Mouse (Mus musculus) E14TG2a.4 (cell line): ENCODE data around the gene Cacna1d.

ENCODE experiments used
- CTCF ChIP-seq: conservative IDR thresholded peaks from 2 replicates; pipeline ENCODE4 v1.5.1; 2014; ENCODE audit warnings: low read length
- NANOG ChIP-seq: IDR thresholded peaks from 2 replicates; pipeline ENCODE4 v1.6.1; 2014; ENCODE audit warnings: borderline replicate concordance, low read length, mixed read lengths
- POU5F1 ChIP-seq: IDR thresholded peaks from 2 replicates; pipeline ENCODE4 v1.6.1; 2014; ENCODE audit warnings: low read length, borderline replicate concordance

DNA sequence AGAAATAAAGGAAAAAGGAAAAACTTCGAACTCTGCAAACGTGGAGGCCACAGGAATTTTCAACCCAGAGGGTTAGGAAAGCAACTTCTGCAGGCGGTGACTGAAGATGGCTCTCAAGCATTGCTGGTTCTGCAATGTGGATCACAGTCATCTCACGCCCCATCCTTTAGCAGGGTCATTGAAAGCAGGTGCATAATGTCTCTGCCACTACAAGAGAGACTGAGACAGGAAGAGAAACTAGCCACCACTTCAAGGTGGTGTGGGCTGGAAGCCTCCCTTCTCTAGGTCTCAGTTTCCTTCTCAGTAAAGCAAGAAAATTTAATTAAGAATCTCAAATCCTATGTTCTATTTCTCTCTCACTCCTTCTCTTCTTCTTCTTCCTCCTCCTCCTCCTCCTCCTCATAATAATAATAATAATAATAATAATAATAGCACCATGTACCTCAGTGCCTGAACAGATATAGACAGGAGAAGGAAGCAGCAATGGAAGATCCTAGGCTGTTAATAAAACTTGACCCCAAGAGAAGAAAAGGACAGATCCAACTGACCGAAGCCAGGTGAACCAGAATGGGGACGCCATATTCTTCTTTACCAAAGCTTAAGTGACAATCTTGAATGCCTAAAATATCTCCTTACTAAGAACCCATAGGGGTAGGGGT, 305.5 kb downstream of the Cacna1d start:
- TF ChIP-seq CTCF = no peak
- TF ChIP-seq NANOG = no peak
- TF ChIP-seq POU5F1 = no peak
